Mouse (Mus musculus) ES-E14 (cell line): ENCODE results near the gene Icmt.

Source experiments
- CHD2 ChIP-seq: IDR thresholded peaks from 2 replicates; pipeline ENCODE4 v1.6.1; 2014; ENCODE audit warnings: mild to moderate bottlenecking, low read depth, low read length, inconsistent platforms
- HCFC1 ChIP-seq: IDR thresholded peaks from 2 replicates; pipeline ENCODE4 v1.6.1; 2012; ENCODE audit warnings: low read length, inconsistent platforms, borderline replicate concordance; ENCODE audit not compliant: insufficient read depth
- MAFK ChIP-seq: IDR thresholded peaks from 2 replicates; pipeline ENCODE4 v1.6.1; 2014; ENCODE audit warnings: mild to moderate bottlenecking, low read depth, low read length, inconsistent platforms; ENCODE audit not compliant: insufficient read depth
- ZC3H11A ChIP-seq: IDR thresholded peaks from 2 replicates; pipeline ENCODE4 v1.6.1; 2012; ENCODE audit warnings: low read depth, mild to moderate bottlenecking, inconsistent platforms, low read length, borderline replicate concordance
- ZNF384 ChIP-seq: IDR thresholded peaks from 2 replicates; pipeline ENCODE4 v1.6.1; 2012; ENCODE audit warnings: low read depth, low read length, inconsistent platforms

GRCm38 (mm10) chr4:152333587-152333986, 36.6 kb downstream of the Icmt start:
- TF ChIP-seq HCFC1 (no peak), CHD2 (no peak), MAFK (no peak), ZC3H11A (no peak), ZNF384 (no peak)
